Mouse (Mus musculus): ENCODE data around the gene Cox14.

DNA sequence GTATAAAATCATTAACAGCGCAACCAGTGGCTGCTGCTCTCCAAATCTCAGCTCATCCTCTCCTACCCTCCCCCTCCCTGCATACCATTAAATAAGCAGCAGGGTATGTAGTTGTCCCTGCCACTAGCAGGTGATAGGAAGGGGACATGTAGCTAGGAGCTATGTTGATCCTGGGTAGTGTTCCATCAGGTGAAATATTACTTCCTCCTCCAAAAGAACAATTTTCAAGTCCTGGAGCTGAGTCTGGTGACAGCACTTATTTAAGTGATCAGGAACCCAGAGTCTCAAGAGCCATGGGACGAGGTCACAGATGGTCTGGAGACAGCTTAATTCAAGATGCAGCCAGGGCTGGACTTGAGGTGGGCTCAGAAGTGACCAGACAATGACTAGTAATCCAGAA is 10.2 kb downstream of the Cox14 start:
- TF ChIP-seq POLR2A (IDR thresholded peaks at IDR 0.05; ENCODE audit: control insufficient read depth, low read depth, low read length) (no peak), CTCF (IDR thresholded peaks at IDR 0.05; ENCODE audit: control insufficient read depth, insufficient read depth, insufficient replicate concordance, low read depth, low read length) (no peak)

All from testis, adult 2 months (tissue).